Mouse (Mus musculus) heart, postnatal 36 days (tissue): ENCODE data around the gene Zfp967. TPM values are rescaled to one million over a fixed set of nuclear protein-coding genes. Genes with fewer than 3 reads are reported as not detected.
"Not testable (repeated sequence)": the region's sequence is repeated elsewhere in the genome, so short reads cannot be mapped to it uniquely, and the experiment has no call there.

Experiments used
- DNase-seq, 2 experiments: peaks; one replicate each; pipeline ENCODE4 v3.0.0; 2021 to 2022
- intact Hi-C: fragments of 180-260 bp; cut with DNase I; formaldehyde crosslinking; loops from one replicate; pipeline ENCODE4 v1.15.1; 2025
- total RNA-seq, 2 experiments: library from RNA; stranded (reverse); gene quantifications; 2 replicates each; pipeline ENCODE4 v1.2.3; 2021

The Zfp967 gene
- not detected for total RNA-seq

DNA sequence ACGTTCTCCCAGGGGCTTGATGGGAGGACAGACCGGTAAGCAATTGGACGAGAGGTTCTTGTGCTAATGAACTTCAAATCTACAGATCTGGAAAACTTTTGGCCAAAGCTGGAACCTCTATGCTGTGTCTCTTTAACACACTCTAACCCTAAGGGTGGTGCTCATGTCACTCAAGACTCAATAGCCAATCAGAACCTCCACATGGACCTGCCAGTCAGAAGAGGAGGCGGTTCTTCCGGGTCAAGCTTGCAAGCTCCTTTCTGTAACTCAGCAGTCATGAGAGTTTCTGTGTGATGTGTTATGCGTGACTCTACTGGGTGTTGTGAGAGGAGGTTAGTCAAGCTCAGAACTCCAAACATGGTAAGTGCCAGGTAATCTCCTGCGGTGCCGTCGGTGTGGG, at the start of gene Zfp967:
Gene Zfp967, plus strand, starts transcription at position 301 of the 400 bp plus-strand sequence.
- intact Hi-C loops, DNase-seq: not testable (repeated sequence)

DNA sequence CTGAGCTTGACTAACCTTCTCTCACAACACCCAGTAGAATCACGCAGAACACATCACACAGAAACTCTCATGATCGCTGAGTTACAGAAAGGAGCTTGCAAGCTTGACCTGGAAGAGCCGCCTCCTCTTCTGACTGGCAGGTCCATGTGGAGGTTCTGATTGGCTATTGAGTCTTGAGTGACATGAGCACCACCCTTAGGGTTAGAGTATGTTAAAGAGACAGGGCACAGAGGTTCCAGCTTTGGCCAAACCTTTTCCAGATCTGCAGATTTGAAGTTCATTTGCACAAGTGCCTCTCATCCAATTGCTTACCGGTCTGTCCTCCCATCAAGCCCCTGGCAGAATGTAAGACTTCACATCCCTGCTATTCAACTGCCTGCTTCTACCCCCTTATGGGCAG, 34.2 kb upstream of the Zfp967 start, which contains the start of gene Gm14434:
Gene Gm14434, minus strand, starts transcription at position 101 of the 400 bp plus-strand sequence.
- DNase-seq, intact Hi-C loops: not testable (repeated sequence)

Other genes starting within 250 kb of the Zfp967 start
- not detected for gene Gm11009, start 201.6 kb upstream of the Zfp967 start, total RNA-seq
- 10 to 100 TPM; 23.4 to 26.0 TPM for gene Gm14435, start 97.5 kb upstream of the Zfp967 start, total RNA-seq
- under 1 TPM in 1 of 2 experiments, not detected in 1; 0.57 TPM for gene Gm14434, start 34.3 kb upstream of the Zfp967 start, total RNA-seq
- 1 to 10 TPM in 1 of 2 experiments, under 1 TPM in 1; 0.42 to 2.0 TPM for gene Gm14308, start 115.3 kb downstream of the Zfp967 start, total RNA-seq
- gene Zfp973, start 149.5 kb downstream of the Zfp967 start, total RNA-seq = 10 to 100 TPM; 12.6 to 12.9 TPM
- 1 to 10 TPM; 7.6 to 8.4 TPM for gene Gm14305, start 187.3 kb downstream of the Zfp967 start, total RNA-seq